Mouse (Mus musculus): ENCODE measurements around the gene Pde1b. TPM values are rescaled to one million over a fixed set of nuclear protein-coding genes. Genes with fewer than 3 reads are reported as not detected.

The Pde1b gene
- total RNA-seq (2021), result 100 to 1,000 TPM; 124 to 227 TPM

- intact Hi-C loops (cut with DNase I), result no loop called here
Measured at GRCm38 (mm10) chr15:103502435-103503250, at the start of gene Pde1b. TSS of gene Pde1b (plus strand) at chr15:103503034.

GRCm38 (mm10) chr15:103453551-103454218 is 49.1 kb upstream of the Pde1b start, which contains the start of gene Nckap1l:
TSS of gene Nckap1l (plus strand) at chr15:103453794.
- intact Hi-C loops (cut with DNase I), result no loop called here
- DNase-seq (ENCODE audit: low spot score in 2 of 2), result peak; percentile 8 to 47

More at GRCm38 (mm10) chr15:103502435-103503250, at the start of gene Pde1b:
- DNase-seq (ENCODE audit: low spot score in 2 of 2), result peak; percentile 66 to 67

GRCm38 (mm10) chr15:103454449-103454848 is 48.4 kb upstream of the Pde1b start:
- intact Hi-C loops (cut with DNase I), result no loop called here
- DNase-seq (ENCODE audit: low spot score in 2 of 2), result no peak

DNA sequence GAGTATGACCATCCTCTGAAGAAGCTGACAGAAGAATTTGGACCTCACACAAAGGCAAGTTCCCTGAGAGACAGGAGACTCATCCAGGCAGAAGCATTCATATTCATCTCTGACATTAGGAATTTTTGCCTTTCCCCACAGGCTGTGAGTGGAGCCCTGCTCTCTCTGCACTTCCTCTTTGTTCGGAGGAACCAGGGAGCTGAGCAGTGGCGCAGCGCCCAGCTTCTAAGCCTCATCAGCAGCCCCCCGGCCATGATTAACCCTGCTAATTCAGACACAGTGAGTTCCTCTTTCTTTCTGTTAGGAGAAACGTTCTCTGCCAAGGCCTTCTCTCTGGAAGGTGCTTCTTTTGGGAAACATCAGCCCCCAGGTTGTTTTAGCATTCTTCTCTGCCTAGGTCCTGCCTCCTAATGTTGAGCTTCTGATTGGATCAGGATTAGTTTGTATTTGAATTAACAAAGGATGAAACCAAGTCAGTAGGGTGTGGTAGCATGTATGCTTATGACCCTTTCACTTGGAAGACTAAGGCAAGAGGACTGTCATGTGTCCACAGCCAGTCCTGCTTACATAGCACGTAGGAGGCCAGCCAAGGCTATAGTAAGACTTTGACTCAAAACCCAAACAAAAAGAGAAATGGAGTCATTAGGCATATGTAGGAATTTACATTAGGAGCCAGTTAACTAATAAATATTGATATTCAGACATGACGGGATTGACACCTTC is 40.1 kb upstream of the Pde1b start:
- intact Hi-C loops (cut with DNase I), result no loop called here
- DNase-seq (ENCODE audit: low spot score in 2 of 2), result peak; percentile 35 to 48

- intact Hi-C loops (cut with DNase I), result no loop called here
- DNase-seq (ENCODE audit: low spot score in 2 of 2), result peak in 1 of 2 experiments; percentile 15
Measured at GRCm38 (mm10) chr15:103471488-103472194, 31.2 kb upstream of the Pde1b start.

- no peak for DNase-seq (ENCODE audit: low spot score in 2 of 2)
- intact Hi-C loops (cut with DNase I), result no loop called here
Measured at GRCm38 (mm10) chr15:103472265-103472664, 30.6 kb upstream of the Pde1b start.

DNA sequence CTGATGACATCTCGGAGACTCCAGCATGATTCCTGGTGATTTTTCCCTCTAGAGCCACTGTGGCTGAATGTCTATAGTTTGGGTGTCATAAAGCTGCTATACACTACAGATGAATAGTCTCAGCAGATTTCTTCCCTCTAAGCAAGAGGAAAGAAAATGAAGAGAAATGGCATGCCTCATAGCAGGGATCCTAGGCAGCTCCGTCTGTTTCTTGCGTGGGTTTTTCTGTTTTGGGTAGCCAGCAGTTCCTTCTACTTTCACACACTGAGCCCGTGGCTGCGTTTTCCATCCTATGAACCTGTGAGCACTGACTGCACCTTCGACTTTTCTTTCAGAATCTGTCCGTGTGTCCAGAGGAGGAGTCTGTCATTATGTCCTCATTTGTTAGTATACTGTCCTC is 29.7 kb upstream of the Pde1b start:
- DNase-seq (ENCODE audit: low spot score in 2 of 2), result peak; percentile 34 to 76
- intact Hi-C loops (cut with DNase I), result no loop called here

DNA sequence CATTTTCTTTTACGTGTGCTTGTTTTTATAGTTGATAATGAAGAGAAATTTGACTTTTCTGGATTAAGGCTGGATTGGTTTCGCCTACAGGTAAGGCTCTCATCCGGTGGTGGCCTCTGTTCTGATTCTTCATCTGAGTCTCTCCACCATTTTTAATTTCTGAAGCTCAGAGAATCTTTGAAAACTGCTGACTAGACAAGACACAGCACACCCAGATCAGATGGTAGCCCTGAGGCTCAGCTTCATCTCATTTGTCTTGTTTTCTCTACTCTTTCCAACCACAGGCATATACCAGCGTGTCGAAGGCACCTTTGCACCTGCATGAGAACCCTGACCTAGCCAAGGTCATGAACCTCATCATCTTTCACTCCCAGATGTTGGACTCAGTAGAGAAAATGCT is 29.1 kb upstream of the Pde1b start:
- no peak for DNase-seq (ENCODE audit: low spot score in 2 of 2)
- intact Hi-C loops (cut with DNase I), result no loop called here

DNA sequence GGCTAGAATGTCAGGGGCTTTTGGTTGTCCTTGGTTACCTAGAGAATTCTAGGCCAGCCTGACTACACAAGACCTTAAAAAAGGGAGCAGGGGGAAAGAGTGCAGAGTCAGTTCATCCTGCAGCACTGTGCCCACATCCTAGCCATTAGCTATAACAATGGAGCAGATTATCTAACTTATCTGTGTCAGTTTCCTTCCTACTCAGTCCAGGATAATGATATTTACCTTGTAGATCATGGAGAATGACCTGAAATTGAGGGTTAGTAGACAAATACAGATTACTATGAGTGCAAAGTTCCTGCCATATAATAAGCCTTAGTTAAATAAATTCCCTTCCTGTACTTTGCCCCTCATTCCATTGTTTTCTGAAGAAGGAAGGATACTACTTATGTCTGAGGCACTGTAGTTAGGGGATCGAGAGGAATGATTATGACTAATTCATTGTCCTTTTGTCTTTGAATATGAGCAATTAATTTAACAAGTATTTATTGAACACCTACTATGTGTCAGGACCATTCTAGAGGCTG is 23.7 kb upstream of the Pde1b start:
- intact Hi-C loops (cut with DNase I), result no loop called here
- no peak for DNase-seq (ENCODE audit: low spot score in 2 of 2)

GRCm38 (mm10) chr15:103480129-103480528 is 22.7 kb upstream of the Pde1b start:
- DNase-seq (ENCODE audit: low spot score in 2 of 2), result no peak
- intact Hi-C loops (cut with DNase I), result no loop called here

GRCm38 (mm10) chr15:103482488-103482887 is 20.3 kb upstream of the Pde1b start:
- intact Hi-C loops (cut with DNase I), result no loop called here

DNA sequence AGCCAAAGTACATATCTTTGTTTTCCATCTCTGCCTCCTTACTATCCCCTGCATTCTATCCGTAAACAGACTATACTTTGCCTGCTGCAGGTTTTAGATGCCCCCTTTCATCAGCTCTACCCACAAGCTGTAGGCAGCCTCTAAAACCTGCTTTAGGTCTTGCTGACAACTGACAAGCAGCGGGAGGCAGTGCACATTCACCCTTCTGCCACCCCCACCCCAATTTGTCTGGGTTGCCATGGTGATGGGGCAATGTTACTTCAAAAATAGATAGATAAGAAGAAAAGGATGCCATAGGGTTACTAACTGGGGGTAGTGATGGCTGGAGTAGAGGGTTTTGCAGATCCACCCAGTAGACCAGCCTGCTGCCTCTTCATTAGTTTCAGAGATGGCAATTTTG is 18.3 kb upstream of the Pde1b start:
- DNase-seq (ENCODE audit: low spot score in 2 of 2), result no peak
- intact Hi-C loops (cut with DNase I), result no loop called here

More at GRCm38 (mm10) chr15:103482488-103482887, 20.3 kb upstream of the Pde1b start:
- peak in 1 of 2 experiments; percentile 37 for DNase-seq (ENCODE audit: low spot score in 2 of 2)

DNA sequence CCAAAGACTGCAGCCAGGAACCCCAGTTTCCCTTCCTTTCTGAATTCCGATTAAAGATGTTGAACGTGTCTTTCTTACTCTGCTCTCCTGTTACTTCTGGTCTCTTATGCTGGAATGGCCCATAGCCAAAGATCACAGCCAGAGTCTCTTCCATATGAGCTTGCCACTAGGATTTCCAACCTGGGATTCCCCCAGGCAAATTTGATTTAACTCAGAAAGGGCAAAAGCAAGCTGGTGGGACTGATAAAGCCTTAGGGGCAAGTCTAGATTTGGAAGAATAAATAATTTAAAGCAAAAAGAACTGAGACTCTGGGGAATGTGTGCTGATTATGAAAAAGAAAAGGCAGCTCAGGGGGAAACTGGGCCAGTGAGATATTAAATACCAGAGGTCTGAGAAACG is 17.7 kb upstream of the Pde1b start:
- intact Hi-C loops (cut with DNase I), result no loop called here
- no peak for DNase-seq (ENCODE audit: low spot score in 2 of 2)

DNA sequence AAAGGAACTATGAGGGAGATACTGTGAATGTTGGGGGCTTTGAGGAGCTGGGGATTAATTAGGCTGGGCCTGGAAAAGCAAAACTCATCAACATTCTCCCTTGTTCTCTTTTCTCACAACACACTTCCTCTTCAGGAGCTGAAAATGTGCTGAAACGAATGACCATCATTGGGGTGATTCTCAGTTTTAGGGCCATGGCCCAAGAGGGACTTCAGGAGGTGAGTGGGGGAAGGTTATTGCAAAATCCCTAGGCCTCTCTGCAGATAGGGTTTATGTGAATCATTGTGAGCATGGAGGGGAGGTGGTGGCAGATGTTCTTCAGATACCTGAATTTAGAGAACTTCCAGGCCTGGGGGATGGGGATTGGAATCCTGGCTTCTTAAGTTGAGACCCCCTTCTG is 16.2 kb upstream of the Pde1b start:
- intact Hi-C loops (cut with DNase I), result no loop called here
- DNase-seq (ENCODE audit: low spot score in 2 of 2), result no peak

- DNase-seq (ENCODE audit: low spot score in 2 of 2), result no peak
- intact Hi-C loops (cut with DNase I), result no loop called here
Measured at GRCm38 (mm10) chr15:103488336-103488735, 14.5 kb upstream of the Pde1b start.

- no peak for DNase-seq (ENCODE audit: low spot score in 2 of 2)
- intact Hi-C loops (cut with DNase I), result no loop called here
Measured at GRCm38 (mm10) chr15:103496204-103497140, 6.4 kb upstream of the Pde1b start.

- no peak for DNase-seq (ENCODE audit: low spot score in 2 of 2)
- intact Hi-C loops (cut with DNase I), result no loop called here
Measured at GRCm38 (mm10) chr15:103498157-103498556, 4.7 kb upstream of the Pde1b start.

DNA sequence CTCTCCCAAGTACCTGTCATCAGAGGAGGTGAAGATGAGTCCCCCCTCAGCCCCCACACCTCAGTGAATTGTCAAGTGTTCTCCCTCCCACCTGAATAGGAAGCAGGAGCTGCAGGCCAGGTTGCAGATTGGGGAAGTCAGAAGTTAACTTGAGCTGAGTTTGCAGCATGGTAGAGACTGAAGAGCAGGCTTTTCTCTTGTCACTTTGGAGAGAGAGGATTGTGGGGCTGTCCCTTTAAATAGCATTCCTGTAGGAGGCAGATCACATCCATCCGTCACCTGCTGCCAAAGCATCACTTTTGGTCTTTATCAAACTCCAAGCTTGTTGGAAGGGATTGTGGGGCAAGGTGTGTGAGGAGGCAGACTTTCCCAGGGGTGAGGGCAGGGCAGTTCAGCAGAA is 2.1 kb upstream of the Pde1b start:
- intact Hi-C loops (cut with DNase I), result no loop called here
- no peak for DNase-seq (ENCODE audit: low spot score in 2 of 2)
